Mouse (Mus musculus) right cerebral cortex, postnatal 36 days (tissue): Measurements from ENCODE around the gene Efcab6.
A peak's percentile ranks its signal among the peaks of the same experiment; 100 is the strongest.

Experiments used
- DNase-seq, 2 experiments: peaks; one replicate each; pipeline ENCODE4 v3.0.0; 2022; ENCODE audit warnings: low spot score in 2 of 2, mixed read lengths in 1 of 2

Gene Efcab6

GRCm38 (mm10) chr15:83978865-83979264 lies 86.3 kb downstream of the Efcab6 start:
- DNase-seq = no peak

DNA sequence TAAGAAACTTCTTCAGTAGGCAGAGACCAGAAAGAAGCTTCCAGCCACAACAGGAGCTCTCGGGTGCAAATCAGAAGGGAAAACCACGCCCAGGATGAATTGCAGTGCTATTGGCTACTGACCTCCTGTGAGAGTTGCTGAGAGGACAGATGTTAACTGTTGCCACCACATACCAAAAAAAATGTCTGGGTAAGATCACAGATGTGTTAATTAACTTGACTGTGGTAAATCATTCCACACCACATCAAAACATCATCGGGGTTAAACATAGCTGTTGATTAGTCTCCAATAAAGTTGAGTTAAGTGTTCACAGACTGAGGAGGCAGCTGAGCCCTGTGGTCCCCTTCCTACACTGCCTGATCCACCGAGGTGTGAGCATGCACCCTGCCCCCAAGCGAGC lies 88.1 kb downstream of the Efcab6 start:
- DNase-seq = no peak

DNA sequence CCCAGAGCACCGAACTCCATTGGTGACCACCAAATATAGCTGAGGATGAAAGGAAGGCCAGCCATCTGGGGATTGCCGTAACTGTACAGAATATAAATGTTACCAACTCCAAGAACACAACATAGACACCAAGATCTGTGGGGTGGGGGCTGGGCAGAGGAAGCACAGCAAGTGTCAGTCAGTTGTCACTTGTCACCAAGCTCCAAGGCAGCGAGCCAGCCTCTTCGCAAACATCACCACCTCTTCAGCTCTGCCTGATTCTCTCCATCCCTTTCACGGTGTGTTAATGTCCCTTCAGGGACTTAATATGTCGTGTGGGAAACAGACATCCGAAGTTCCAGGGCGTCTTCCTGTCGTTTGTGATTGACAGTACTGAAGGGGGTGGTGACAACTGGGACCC lies 93.0 kb downstream of the Efcab6 start:
- no peak for DNase-seq

- no peak for DNase-seq
Measured at GRCm38 (mm10) chr15:83967802-83968201, 97.4 kb downstream of the Efcab6 start.

DNA sequence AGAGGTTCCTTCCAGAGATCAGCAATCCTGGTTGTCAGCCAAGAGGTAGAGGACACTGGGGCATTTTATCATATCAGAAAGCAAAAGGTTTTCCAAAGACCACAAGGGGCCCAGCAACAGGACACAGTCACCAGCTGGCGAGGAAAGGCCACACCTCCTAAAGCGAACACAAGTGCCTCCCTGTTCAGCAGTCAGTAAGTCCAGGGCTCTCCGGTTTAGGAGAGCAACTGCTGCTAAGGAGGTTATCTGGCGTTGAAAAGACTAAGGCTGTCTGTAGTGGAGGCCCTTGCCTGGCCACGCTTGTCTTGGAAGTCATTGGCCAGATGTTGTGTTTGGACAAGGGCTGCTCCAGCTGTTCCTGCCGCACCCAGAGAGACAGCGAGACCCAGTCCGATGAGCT lies 100.1 kb downstream of the Efcab6 start:
- DNase-seq = no peak

DNA sequence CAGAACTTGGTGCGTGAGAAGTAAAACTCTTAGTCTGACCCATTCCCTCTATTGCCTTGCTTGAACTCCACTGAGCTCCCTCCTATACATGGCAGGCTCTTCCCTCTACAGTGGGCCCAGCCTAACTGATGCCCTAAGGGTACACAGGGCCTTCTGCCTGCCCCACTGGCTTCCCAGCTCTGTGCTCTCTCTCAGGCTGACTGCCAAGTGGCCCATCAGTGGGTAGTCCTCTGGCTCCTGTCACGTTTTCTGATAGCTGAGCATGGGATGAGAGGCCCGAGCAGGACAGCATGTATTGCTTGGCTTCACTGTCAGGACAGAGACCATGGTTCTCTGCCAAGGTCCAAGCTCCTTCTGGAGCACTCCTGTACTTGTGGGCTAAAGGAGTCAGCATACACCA lies 106.8 kb downstream of the Efcab6 start:
- no peak for DNase-seq

GRCm38 (mm10) chr15:83956996-83957395 lies 108.2 kb downstream of the Efcab6 start:
- no peak for DNase-seq

- DNase-seq = no peak
Measured at GRCm38 (mm10) chr15:83955948-83956707, 109.1 kb downstream of the Efcab6 start.

GRCm38 (mm10) chr15:83949729-83950491 lies 115.3 kb downstream of the Efcab6 start:
- no peak for DNase-seq

GRCm38 (mm10) chr15:83939703-83940102 lies 125.5 kb downstream of the Efcab6 start:
- no peak for DNase-seq

- no peak for DNase-seq
Measured at GRCm38 (mm10) chr15:83938466-83938865, 126.7 kb downstream of the Efcab6 start.

DNA sequence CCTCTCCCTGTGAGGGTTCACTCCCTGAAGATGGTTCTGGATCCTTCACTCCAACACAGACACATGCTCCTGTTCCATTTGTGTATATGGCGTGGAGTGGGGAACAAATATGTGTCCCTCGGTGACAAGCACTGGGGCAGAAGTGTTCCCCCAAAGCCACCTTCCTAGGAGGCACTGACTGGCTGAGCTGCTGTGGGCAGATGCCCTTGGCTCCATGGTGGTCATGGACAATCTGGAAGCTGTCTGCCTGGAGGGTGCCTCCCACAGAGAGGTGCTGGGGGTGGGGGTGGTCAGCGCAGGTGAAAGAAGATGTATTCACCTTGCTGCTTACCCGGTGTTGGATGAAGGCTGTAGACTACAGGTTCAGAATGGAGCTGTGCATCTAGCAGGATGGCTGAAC lies 128.7 kb downstream of the Efcab6 start:
- DNase-seq = no peak

DNA sequence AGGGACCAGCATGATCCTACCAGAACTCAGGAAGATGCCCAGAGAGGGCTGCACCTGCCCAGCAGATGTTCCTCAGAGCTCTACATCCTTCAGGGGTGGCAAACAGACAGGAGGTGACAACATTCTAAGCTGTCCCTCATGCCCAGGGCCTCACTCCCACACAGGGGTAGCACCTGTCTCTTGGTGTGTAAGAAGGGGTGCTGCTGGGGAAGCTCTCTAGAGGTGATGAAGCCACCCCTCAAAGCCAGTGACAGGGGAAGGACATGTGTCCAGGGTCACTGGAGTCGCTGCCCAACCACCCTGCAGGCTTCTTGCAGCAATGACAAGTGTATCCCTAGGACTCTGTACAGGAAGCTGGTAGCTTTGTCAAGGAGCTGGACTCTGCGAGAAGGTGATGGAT lies 130.4 kb downstream of the Efcab6 start:
- DNase-seq = no peak

DNA sequence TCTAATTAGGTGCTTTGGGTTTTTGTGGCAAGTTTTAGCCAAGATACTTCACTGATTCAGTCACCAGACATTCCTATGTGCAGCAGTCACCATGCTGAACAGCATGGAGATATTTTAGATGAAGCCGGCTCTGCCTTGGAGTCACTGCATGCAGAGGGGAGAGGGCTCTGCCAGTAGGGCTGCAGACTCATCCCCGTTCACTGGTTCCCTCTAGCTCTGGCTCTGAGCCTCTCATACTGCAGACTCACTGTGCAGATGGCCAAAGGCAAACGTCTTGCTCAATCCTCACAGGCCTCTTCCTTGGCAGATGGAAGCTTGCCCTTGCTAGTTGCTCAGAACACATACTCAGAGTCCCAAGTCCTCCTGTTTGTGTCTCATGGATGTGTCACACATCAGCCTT lies 139.8 kb downstream of the Efcab6 start:
- no peak for DNase-seq

DNA sequence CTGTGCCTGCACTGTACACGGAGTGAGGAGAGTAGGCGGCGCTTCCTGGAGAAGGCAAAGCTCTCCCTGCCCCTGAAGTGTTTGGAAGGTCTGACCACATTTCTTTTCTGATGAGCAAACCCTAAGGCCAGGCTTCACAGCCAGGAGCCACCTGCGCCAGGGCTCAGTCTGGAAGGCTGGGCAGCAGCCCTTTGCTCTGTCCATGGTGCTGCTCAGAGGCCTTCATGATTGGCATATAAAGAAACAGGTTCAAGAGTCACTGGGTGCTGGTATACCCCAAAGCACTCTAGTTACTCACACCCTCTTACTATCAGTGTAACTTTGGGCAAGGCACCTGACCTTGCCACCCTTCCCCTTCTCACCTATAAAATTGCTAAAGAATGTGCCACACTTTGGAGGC lies 140.5 kb downstream of the Efcab6 start:
- DNase-seq = no peak

DNA sequence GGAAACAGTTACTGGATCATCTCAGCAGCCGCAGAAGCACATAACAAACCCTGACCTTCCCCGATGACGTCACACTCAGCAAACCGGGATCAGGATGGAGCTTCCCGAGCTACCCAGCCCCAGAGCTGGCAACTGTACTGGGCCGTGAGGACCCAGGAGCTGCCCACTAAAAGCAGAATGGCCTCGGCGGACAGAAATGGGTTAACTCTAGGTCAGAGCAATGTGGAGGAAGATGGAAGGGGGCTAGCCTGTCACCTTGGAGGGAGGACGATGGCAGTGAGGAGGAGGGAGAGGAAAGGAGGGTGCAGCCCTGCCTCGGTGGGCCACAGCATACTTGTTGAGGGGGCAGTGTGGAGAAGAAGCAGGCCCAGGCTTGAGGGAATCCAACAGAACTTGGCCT lies 149.8 kb downstream of the Efcab6 start:
- no peak for DNase-seq

DNA sequence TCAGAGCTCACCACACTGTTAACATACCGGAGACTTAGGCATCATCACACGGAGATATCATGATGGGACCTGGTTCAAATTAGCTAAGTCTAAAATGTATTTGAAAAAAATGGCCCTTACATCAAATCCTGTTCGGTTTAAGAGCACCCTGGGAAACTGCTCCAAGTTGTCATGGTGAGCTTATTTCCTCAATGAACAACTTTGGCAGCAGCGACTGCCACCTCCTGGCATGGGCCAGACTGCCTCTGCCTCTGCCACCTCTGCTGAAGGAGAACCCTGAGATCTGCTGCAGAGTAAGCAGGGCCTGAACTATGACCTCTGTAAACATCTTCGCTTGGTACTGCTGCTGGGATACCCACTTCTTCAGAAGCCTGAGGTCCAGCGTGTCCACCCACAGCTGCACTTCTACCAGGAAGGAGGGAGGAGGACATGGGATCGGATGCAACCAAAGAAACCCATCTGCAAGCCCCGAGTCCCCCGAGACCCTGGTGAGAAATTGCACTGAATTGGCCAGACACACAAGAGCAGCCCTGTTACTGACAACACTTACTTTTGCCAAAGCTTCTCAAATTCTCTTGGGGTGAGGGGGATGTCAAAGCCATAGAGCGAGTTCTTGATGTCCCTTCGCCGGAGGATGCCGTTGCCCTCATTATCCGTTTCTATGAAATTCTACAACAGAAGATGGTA lies 152.0 kb downstream of the Efcab6 start:
- DNase-seq = no peak

- DNase-seq = no peak
Measured at GRCm38 (mm10) chr15:83906472-83906871, 158.7 kb downstream of the Efcab6 start.

- peak; percentile 49 to 65 for DNase-seq
Measured at GRCm38 (mm10) chr15:83897286-83897685, 167.9 kb downstream of the Efcab6 start.

- no peak for DNase-seq
Measured at GRCm38 (mm10) chr15:83896011-83896410, 169.2 kb downstream of the Efcab6 start.

DNA sequence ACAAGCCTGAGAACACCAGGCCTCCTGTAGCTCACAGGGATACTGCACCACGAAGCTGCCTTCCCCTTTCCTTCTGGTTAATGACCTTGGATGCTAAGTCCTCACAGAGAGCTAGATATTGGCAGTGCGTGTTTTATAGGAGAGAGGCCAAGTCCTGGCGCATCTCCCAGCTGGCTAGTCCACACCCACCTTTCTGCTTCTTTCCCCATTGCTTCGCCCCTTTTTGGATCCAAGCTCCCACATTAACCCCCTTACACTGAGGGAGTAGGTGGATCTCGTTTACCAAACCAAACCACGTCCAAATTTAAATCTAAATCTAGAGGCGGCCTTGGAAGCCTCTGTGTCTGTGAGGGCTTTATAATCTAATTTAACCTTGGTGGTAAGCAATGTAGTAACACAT lies 170.9 kb downstream of the Efcab6 start:
- no peak for DNase-seq

GRCm38 (mm10) chr15:83892871-83893270 lies 172.3 kb downstream of the Efcab6 start:
- DNase-seq = no peak

- DNase-seq = no peak
Measured at GRCm38 (mm10) chr15:83884291-83884690, 180.9 kb downstream of the Efcab6 start.
